Mouse (Mus musculus) embryonic facial prominence, embryonic 12.5 days (tissue): ENCODE data around the gene Chkb. TPM values are rescaled to one million over a fixed set of nuclear protein-coding genes. Genes with fewer than 3 reads are reported as not detected.
"Not testable (repeated sequence)": the region's sequence is repeated elsewhere in the genome, so short reads cannot be mapped to it uniquely, and the experiment has no call there.

Experiments
- ATAC-seq: fragments of 200-750 bp; cut with Nextera tagmentation; 2 replicates; pipeline ENCODE4 v1.8.0; 2017; ENCODE audit not compliant: insufficient number of reproducible peaks, insufficient read depth, low FRiP score, low TSS enrichment
- H3K27ac ChIP-seq: fragments of 300-500 bp; sonication (generic); 2 replicates; pipeline ENCODE4 v1.5.1; 2016; ENCODE audit warnings: mild to moderate bottlenecking
- H3K27me3 ChIP-seq: fragments of 300-500 bp; sonication (generic); 2 replicates; pipeline ENCODE4 v1.6.1; 2016; ENCODE audit warnings: mild to moderate bottlenecking, moderate library complexity
- H3K36me3 ChIP-seq: fragments of 300-500 bp; sonication (generic); 2 replicates; pipeline ENCODE4 v1.6.1; 2016; ENCODE audit warnings: mild to moderate bottlenecking
- H3K4me1 ChIP-seq: fragments of 300-500 bp; sonication (generic); 2 replicates; pipeline ENCODE4 v1.6.1; 2016
- H3K4me2 ChIP-seq: fragments of 300-500 bp; sonication (generic); replicated peaks from 2 replicates; pipeline ENCODE4 v1.6.1; 2016; ENCODE audit warnings: mild to moderate bottlenecking, moderate library complexity
- H3K4me3 ChIP-seq: fragments of 300-500 bp; sonication (generic); 2 replicates; pipeline ENCODE4 v1.5.1; 2016; ENCODE audit warnings: mild to moderate bottlenecking
- H3K9ac ChIP-seq: fragments of 300-500 bp; sonication (generic); 2 replicates; pipeline ENCODE4 v1.6.1; 2016; ENCODE audit warnings: mild to moderate bottlenecking, moderate library complexity
- H3K9me3 ChIP-seq: fragments of 300-500 bp; sonication (generic); 2 replicates; pipeline ENCODE4 v1.6.1; 2016; ENCODE audit warnings: mild to moderate bottlenecking, moderate library complexity
- WGBS: fragments of 180-500 bp; shearing (Covaris S2); methylation state at CpG from one replicate; pipeline ENCODE4 v1.1.7; 2016; 5-methylcytosine and 5-hydroxymethylcytosine counted together
- polyA plus RNA-seq: library from polyadenylated mRNA; unstranded; fragments of >200 nt; fragmentation: Nextera tagmentation; extraction: Ambion mirVana; gene quantifications from 2 replicates; pipeline ENCODE4 v1.2.1, GENCODE M21; 2016

Chkb gene
- polyA plus RNA-seq, 1 experiment from 2014 or later, result 60.2 TPM

- Histone ChIP-seq H3K27me3 (peaks cover 21% of the 10 kb centered on the region), H3K36me3 (no peaks in the 10 kb centered on the region), H3K4me2 (peak overlapping the region; percentile 98), H3K4me3 (peak overlapping the region; percentile 61), H3K9me3 (no peaks in the 10 kb centered on the region), H3K4me1 (peaks cover 12% of the 10 kb centered on the region), H3K9ac (no peak overlapping the region), H3K27ac (no peak overlapping the region)
- ATAC-seq, result peak; percentile 32; the same call in 1 of the 2 replicates
- WGBS, result 4% methylated on average over 24 of the region's 24 CpGs
Observed at GRCm38 (mm10) chr15:89452906-89453864, 23.5 kb upstream of the Chkb start.

GRCm38 (mm10) chr15:89442486-89443070 lies 12.9 kb upstream of the Chkb start:
- WGBS, result 46% methylated on average over 8 of the region's 8 CpGs

GRCm38 (mm10) chr15:89435878-89436277 lies 6.2 kb upstream of the Chkb start:
- Histone ChIP-seq H3K4me1 (no peaks in the 10 kb centered on the region), H3K4me3 (no peak overlapping the region), H3K9ac (no peak overlapping the region), H3K36me3 (no peaks in the 10 kb centered on the region), H3K4me2 (no peak overlapping the region), H3K27me3 (no peaks in the 10 kb centered on the region), H3K9me3 (no peaks in the 10 kb centered on the region), H3K27ac (no peak overlapping the region)
- no peak for ATAC-seq
- WGBS, result 85% methylated on average over 5 of the region's 5 CpGs

More at GRCm38 (mm10) chr15:89442486-89443070, 12.9 kb upstream of the Chkb start:
- H3K9me3 ChIP-seq, result no peaks in the 10 kb centered on the region
- no peak overlapping the region for H3K27ac ChIP-seq
- no peak overlapping the region for H3K4me3 ChIP-seq
- no peaks in the 10 kb centered on the region for H3K36me3 ChIP-seq
- H3K27me3 ChIP-seq, result no peaks in the 10 kb centered on the region
- ATAC-seq, result no peak
- H3K4me1 ChIP-seq, result no peaks in the 10 kb centered on the region
- no peak overlapping the region for H3K4me2 ChIP-seq
- H3K9ac ChIP-seq, result no peak overlapping the region

GRCm38 (mm10) chr15:89434136-89434535 lies 4.4 kb upstream of the Chkb start:
- H3K36me3 ChIP-seq, result no peaks in the 10 kb centered on the region
- no peaks in the 10 kb centered on the region for H3K9me3 ChIP-seq
- H3K27me3 ChIP-seq, result no peaks in the 10 kb centered on the region
- no peak overlapping the region for H3K9ac ChIP-seq
- no peak overlapping the region for H3K4me3 ChIP-seq
- no peak for ATAC-seq
- 59% methylated on average over 3 of the region's 3 CpGs for WGBS
- H3K27ac ChIP-seq, result no peak overlapping the region
- H3K4me1 ChIP-seq, result 0 out of 2 replicates have a peak, but pooled peaks cover 3% of the 10 kb centered on the region
- H3K4me2 ChIP-seq, result no peak overlapping the region

- Histone ChIP-seq H3K4me1 (peaks cover 9% of the 10 kb centered on the region), H3K9ac (no peak overlapping the region), H3K27me3 (no peaks in the 10 kb centered on the region), H3K4me3 (no peak overlapping the region), H3K36me3 (no peaks in the 10 kb centered on the region), H3K9me3 (no peaks in the 10 kb centered on the region), H3K4me2 (no peak overlapping the region), H3K27ac (no peak overlapping the region)
- no peak for ATAC-seq
- 73% methylated on average over 4 of the region's 4 CpGs for WGBS
Observed at GRCm38 (mm10) chr15:89432946-89433345, 3.2 kb upstream of the Chkb start.

- Histone ChIP-seq H3K4me3 (no peak overlapping the region), H3K4me1 (peaks cover 9% of the 10 kb centered on the region), H3K27ac (no peak overlapping the region), H3K27me3 (no peaks in the 10 kb centered on the region), H3K9ac (no peak overlapping the region), H3K4me2 (no peak overlapping the region), H3K36me3 (peaks cover 8% of the 10 kb centered on the region; the same call in 1 of the 2 replicates), H3K9me3 (no peaks in the 10 kb centered on the region)
- 92% methylated on average over 6 of the region's 6 CpGs for WGBS
- no peak for ATAC-seq
Observed at GRCm38 (mm10) chr15:89431806-89432205, 2.1 kb upstream of the Chkb start.

GRCm38 (mm10) chr15:89431271-89431670 lies 1.6 kb upstream of the Chkb start:
- H3K4me1 ChIP-seq, result peaks cover 9% of the 10 kb centered on the region
- H3K36me3 ChIP-seq, result peaks cover 14% of the 10 kb centered on the region
- 91% methylated on average over 3 of the region's 3 CpGs for WGBS
- ATAC-seq, result no peak
- H3K27me3 ChIP-seq, result no peaks in the 10 kb centered on the region
- H3K27ac ChIP-seq, result no peak overlapping the region
- H3K9me3 ChIP-seq, result no peaks in the 10 kb centered on the region
- no peak overlapping the region for H3K9ac ChIP-seq
- H3K4me2 ChIP-seq, result no peak overlapping the region
- no peak overlapping the region for H3K4me3 ChIP-seq

GRCm38 (mm10) chr15:89430771-89431170 lies 1.1 kb upstream of the Chkb start:
- ATAC-seq, H3K9me3 ChIP-seq, H3K27ac ChIP-seq, H3K27me3 ChIP-seq, H3K9ac ChIP-seq, H3K4me3 ChIP-seq, H3K4me2 ChIP-seq: not testable (repeated sequence)
- Histone ChIP-seq H3K4me1 (peaks cover 12% of the 10 kb centered on the region), H3K36me3 (peaks cover 19% of the 10 kb centered on the region)
- 85% methylated on average over 9 of the region's 9 CpGs for WGBS

- H3K9me3 ChIP-seq, result no peaks in the 10 kb centered on the region
- H3K9ac ChIP-seq, result peak overlapping the region; percentile 79
- H3K36me3 ChIP-seq, result peaks cover 19% of the 10 kb centered on the region
- H3K4me3 ChIP-seq, result peak overlapping the region; percentile 67
- 49% methylated on average over 6 of the region's 6 CpGs for WGBS
- H3K4me1 ChIP-seq, result peaks cover 16% of the 10 kb centered on the region
- H3K27me3 ChIP-seq, result 0 out of 2 replicates have a peak, but pooled peaks cover 2% of the 10 kb centered on the region
- H3K27ac ChIP-seq, result peak overlapping the region; percentile 93
- H3K4me2 ChIP-seq, result peak overlapping the region; percentile 84
- no peak for ATAC-seq
Observed at GRCm38 (mm10) chr15:89430341-89430740, 633 bp upstream of the Chkb start.

GRCm38 (mm10) chr15:89428821-89429351 lies 822 bp downstream of the Chkb start:
- H3K36me3 ChIP-seq, result peaks cover 19% of the 10 kb centered on the region
- H3K27me3 ChIP-seq, result 0 out of 2 replicates have a peak, but pooled peaks cover 2% of the 10 kb centered on the region
- peak overlapping the region; percentile 93; the same call in 1 of the 2 replicates for H3K27ac ChIP-seq
- peaks cover 16% of the 10 kb centered on the region for H3K4me1 ChIP-seq
- H3K9me3 ChIP-seq, result no peaks in the 10 kb centered on the region
- peak; percentile 42; the same call in 1 of the 2 replicates for ATAC-seq
- peak overlapping the region; percentile 79 for H3K9ac ChIP-seq
- peak overlapping the region; percentile 84 for H3K4me2 ChIP-seq
- peak overlapping the region; percentile 67 for H3K4me3 ChIP-seq
- 5% methylated on average over 22 of the region's 22 CpGs for WGBS

GRCm38 (mm10) chr15:89428136-89428790 lies 1.4 kb downstream of the Chkb start:
- ATAC-seq, result no peak
- WGBS, result 81% methylated on average over 19 of the region's 19 CpGs
- H3K27ac ChIP-seq, result no peak overlapping the region
- H3K4me2 ChIP-seq, result peak overlapping the region; percentile 84
- H3K36me3 ChIP-seq, result peaks cover 19% of the 10 kb centered on the region
- H3K4me1 ChIP-seq, result peaks cover 16% of the 10 kb centered on the region
- H3K9ac ChIP-seq, result peak overlapping the region; percentile 79
- H3K4me3 ChIP-seq, result peak overlapping the region; percentile 67
- H3K9me3 ChIP-seq, result no peaks in the 10 kb centered on the region
- H3K27me3 ChIP-seq, result 0 out of 2 replicates have a peak, but pooled peaks cover 2% of the 10 kb centered on the region
